Mouse (Mus musculus) thymus, adult 2 months (tissue): Measurements from ENCODE around the gene Map1s.

ENCODE experiments used
- CTCF ChIP-seq: fragments of 200-500 bp; IDR thresholded peaks from 2 replicates; pipeline ENCODE4 v1.5.1; 2012; ENCODE audit warnings: mild to moderate bottlenecking, control low read depth, low read length, moderate library complexity, borderline replicate concordance; ENCODE audit not compliant: control insufficient read depth, poor library complexity, insufficient read depth; ENCODE audit errors: extremely low read depth
- POLR2A ChIP-seq: fragments of 200-500 bp; IDR thresholded peaks from 2 replicates; pipeline ENCODE4 v1.6.1; 2012; ENCODE audit warnings: mild to moderate bottlenecking, low read length, control low read depth, moderate library complexity; ENCODE audit not compliant: control insufficient read depth, poor library complexity, insufficient read depth; ENCODE audit errors: extremely low read depth

GRCm38 (mm10) chr8:70880126-70880525, 25.6 kb upstream of the Map1s start:
- TF ChIP-seq CTCF (no peak), POLR2A (no peak)
